Mouse (Mus musculus) limb, embryonic 14.5 days (tissue): ENCODE measurements at regions not wholly inside any gene's neighbourhood (a gene's known extent, or its start where the extent isn't known, plus 50 kb on each side); places are given as distances from the start of the nearest gene placed in this dataset.

Source experiments
- ATAC-seq: fragments of 200-750 bp; cut with Nextera tagmentation; 2 replicates; pipeline ENCODE4 v1.8.0; 2017; ENCODE audit warnings: low read depth, moderate number of reproducible peaks, moderate TSS enrichment; ENCODE audit not compliant: low FRiP score
- DNase-seq: peaks from one replicate; pipeline ENCODE4 v3.0.0-alpha.2; 2015; ENCODE audit warnings: low spot score
- H3K27ac ChIP-seq: fragments of 300-500 bp; sonication (generic); replicated peaks from 2 replicates; pipeline ENCODE4 v1.5.1; 2014; ENCODE audit warnings: low read depth, mild to moderate bottlenecking, low read length, moderate library complexity, mixed read lengths
- H3K27me3 ChIP-seq: fragments of 300-500 bp; sonication (generic); 2 replicates; pipeline ENCODE4 v1.6.1; 2014; ENCODE audit warnings: low read length, mixed read lengths; ENCODE audit not compliant: control insufficient read depth, insufficient read depth
- H3K36me3 ChIP-seq: fragments of 300-500 bp; sonication (generic); 2 replicates; pipeline ENCODE4 v1.6.1; 2014; ENCODE audit warnings: mild to moderate bottlenecking, low read length, moderate library complexity, mixed read lengths; ENCODE audit not compliant: control insufficient read depth, insufficient read depth
- H3K4me1 ChIP-seq: fragments of 300-500 bp; sonication (generic); 2 replicates; pipeline ENCODE4 v1.6.1; 2014; ENCODE audit warnings: antibody characterized with exemption, low read length, mixed read lengths; ENCODE audit not compliant: control insufficient read depth, insufficient read depth
- H3K4me2 ChIP-seq: fragments of 300-500 bp; sonication (generic); replicated peaks from 2 replicates; pipeline ENCODE4 v1.6.1; 2014; ENCODE audit warnings: low read depth, mild to moderate bottlenecking, low read length, moderate library complexity; ENCODE audit not compliant: severe bottlenecking
- H3K4me3 ChIP-seq: fragments of 300-500 bp; sonication (generic); replicated peaks from 2 replicates; pipeline ENCODE4 v1.5.1; 2014; ENCODE audit warnings: low read length
- H3K9ac ChIP-seq: fragments of 300-500 bp; sonication (generic); 2 replicates; pipeline ENCODE4 v1.6.1; 2014; ENCODE audit warnings: mild to moderate bottlenecking, low read depth, low read length, moderate library complexity; ENCODE audit not compliant: severe bottlenecking
- H3K9me3 ChIP-seq: fragments of 300-500 bp; sonication (generic); 2 replicates; pipeline ENCODE4 v1.6.1; 2016; ENCODE audit warnings: low read length; ENCODE audit not compliant: control insufficient read depth
- POLR2A ChIP-seq: fragments of 200-500 bp; IDR thresholded peaks from 2 replicates; pipeline ENCODE4 v1.8.0; 2012; ENCODE audit warnings: inconsistent platforms, mild to moderate bottlenecking, moderate library complexity, borderline replicate concordance; ENCODE audit not compliant: insufficient read depth, insufficient read length; ENCODE audit errors: extremely low read depth
- WGBS: fragments of 180-500 bp; shearing (Covaris S2); extraction: QIAGEN DNeasy Blood & Tissue Kit; methylation state at CpG from one replicate; pipeline ENCODE4 v1.1.7; 2014; 5-methylcytosine and 5-hydroxymethylcytosine counted together

GRCm38 (mm10) chr7:36469386-36469785 lies 228.5 kb upstream of the Tshz3 start:
- H3K9ac ChIP-seq, result no peak overlapping the region
- no peaks in the 10 kb centered on the region for H3K27me3 ChIP-seq
- H3K9me3 ChIP-seq, result no peaks in the 10 kb centered on the region
- no peak for ATAC-seq
- no peaks in the 10 kb centered on the region for H3K36me3 ChIP-seq
- H3K27ac ChIP-seq, result no peak overlapping the region
- TF ChIP-seq POLR2A, result no peak
- no peak for DNase-seq
- H3K4me3 ChIP-seq, result no peak overlapping the region
- H3K4me2 ChIP-seq, result no peak overlapping the region
- H3K4me1 ChIP-seq, result no peaks in the 10 kb centered on the region

GRCm38 (mm10) chr7:36473532-36473931 lies 224.4 kb upstream of the Tshz3 start:
- no peaks in the 10 kb centered on the region for H3K9me3 ChIP-seq
- no peak overlapping the region for H3K4me2 ChIP-seq
- no peak for ATAC-seq
- H3K4me1 ChIP-seq, result no peaks in the 10 kb centered on the region
- H3K27ac ChIP-seq, result no peak overlapping the region
- H3K36me3 ChIP-seq, result no peaks in the 10 kb centered on the region
- DNase-seq, result no peak
- 74% methylated on average over 2 of the region's 2 CpGs for WGBS
- no peak overlapping the region for H3K4me3 ChIP-seq
- no peaks in the 10 kb centered on the region for H3K27me3 ChIP-seq
- TF ChIP-seq POLR2A, result no peak
- H3K9ac ChIP-seq, result no peak overlapping the region

DNA sequence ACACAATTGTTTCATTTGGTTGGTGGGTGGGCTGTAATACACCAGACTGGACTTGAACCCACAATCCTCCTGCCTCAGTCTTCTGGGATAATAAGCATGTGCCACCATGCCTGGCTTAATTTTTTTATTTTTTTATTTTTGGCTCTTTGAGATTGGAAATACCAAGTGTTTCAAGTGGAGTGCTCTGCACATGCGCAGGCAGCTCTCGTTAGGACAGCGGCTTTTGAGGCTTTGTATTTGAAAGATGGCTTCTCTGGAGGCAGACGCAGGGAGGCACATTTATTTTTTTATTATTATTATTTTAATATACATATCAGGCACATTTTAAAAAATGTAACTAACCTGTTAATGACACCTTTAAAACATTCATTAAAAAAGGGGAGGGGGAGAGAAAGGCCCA lies 221.5 kb upstream of the Tshz3 start:
- Histone ChIP-seq H3K9me3 (no peaks in the 10 kb centered on the region), H3K9ac (no peak overlapping the region), H3K36me3 (no peaks in the 10 kb centered on the region), H3K4me3 (no peak overlapping the region), H3K4me2 (no peak overlapping the region), H3K27ac (no peak overlapping the region), H3K27me3 (no peaks in the 10 kb centered on the region), H3K4me1 (no peaks in the 10 kb centered on the region)
- ATAC-seq (no peak), DNase-seq (no peak)
- WGBS, result 65% methylated on average over 4 of the region's 4 CpGs
- TF ChIP-seq POLR2A, result no peak

DNA sequence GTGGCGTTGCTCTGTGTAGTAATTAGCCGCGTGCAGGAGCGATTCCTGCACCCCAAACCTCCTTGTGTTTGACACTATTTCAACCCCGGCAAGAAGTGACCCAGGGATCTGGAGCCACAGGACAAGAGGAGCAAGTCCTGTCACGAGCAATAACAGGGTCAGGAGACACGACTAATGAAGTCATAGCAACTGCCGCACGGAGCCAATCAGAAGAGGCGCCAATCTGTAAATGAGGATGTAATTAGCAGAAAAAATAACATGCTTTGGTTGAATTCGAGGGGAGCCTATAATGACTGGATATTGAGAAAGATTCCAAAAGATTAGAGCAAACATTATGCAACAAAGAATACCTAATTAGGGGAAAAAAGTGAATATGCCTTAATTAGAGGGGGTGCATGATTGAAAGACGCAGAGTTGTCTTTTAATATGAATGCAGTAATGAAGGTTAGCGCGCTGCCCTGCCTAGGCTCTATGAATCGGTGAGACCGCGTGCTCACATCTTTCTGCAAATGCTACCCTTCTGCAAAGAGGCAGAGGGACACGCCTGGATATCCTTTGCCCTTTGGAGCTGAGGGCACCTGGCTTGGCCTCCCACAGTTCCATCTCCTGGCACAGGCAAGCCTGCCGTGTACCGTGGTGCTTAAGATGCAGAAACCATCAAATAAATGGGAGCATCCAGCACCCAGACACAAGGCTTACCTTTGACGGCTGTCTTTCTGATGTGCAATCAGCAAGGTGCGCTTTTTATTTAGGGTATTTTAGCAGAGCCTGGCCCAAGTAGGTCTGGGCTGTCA lies 220.9 kb upstream of the Tshz3 start:
- Histone ChIP-seq H3K36me3 (no peaks in the 10 kb centered on the region), H3K27me3 (no peaks in the 10 kb centered on the region), H3K27ac (no peak overlapping the region), H3K4me3 (no peak overlapping the region), H3K4me1 (no peaks in the 10 kb centered on the region), H3K4me2 (no peak overlapping the region), H3K9ac (no peak overlapping the region), H3K9me3 (no peaks in the 10 kb centered on the region)
- DNase-seq (no peak), ATAC-seq (no peak)
- 52% methylated on average over 22 of the region's 22 CpGs for WGBS
- no peak for TF ChIP-seq POLR2A

- WGBS, result 84% methylated on average over 9 of the region's 9 CpGs
- no peak for TF ChIP-seq POLR2A
- Histone ChIP-seq H3K27ac (no peak overlapping the region), H3K36me3 (no peaks in the 10 kb centered on the region), H3K4me2 (no peak overlapping the region), H3K9me3 (no peaks in the 10 kb centered on the region), H3K27me3 (no peaks in the 10 kb centered on the region), H3K4me1 (no peaks in the 10 kb centered on the region), H3K9ac (no peak overlapping the region), H3K4me3 (no peak overlapping the region)
- DNase-seq (no peak), ATAC-seq (no peak)
Measured at GRCm38 (mm10) chr7:36488155-36488554, 209.8 kb upstream of the Tshz3 start.
